Mouse (Mus musculus): ENCODE data around the gene Panx3. TPM values are rescaled to one million over a fixed set of nuclear protein-coding genes. Genes with fewer than 3 reads are reported as not detected.

Gene Panx3
- polyA plus RNA-seq, 1 experiment from 2014 or later: 0.79 TPM

Other genes starting within 250 kb of the Panx3 start
- 155 and 187 TPM in 2 replicates for gene Robo3, start 236.0 kb downstream of the Panx3 start, polyA plus RNA-seq (2016; fragmentation: Nextera tagmentation; extraction: Ambion mirVana)
- 50.7 TPM in 2 replicates for gene Msantd2, start 179.9 kb downstream of the Panx3 start, polyA plus RNA-seq (2016; fragmentation: Nextera tagmentation; extraction: Ambion mirVana)
- 31.6 and 32.7 TPM in 2 replicates for gene Esam, start 141.2 kb downstream of the Panx3 start, polyA plus RNA-seq (2016; fragmentation: Nextera tagmentation; extraction: Ambion mirVana)
- 0.53 and 1.0 TPM in 2 replicates for gene Vsig2, start 130.0 kb downstream of the Panx3 start, polyA plus RNA-seq (2016; fragmentation: Nextera tagmentation; extraction: Ambion mirVana)
- 15.4 and 15.5 TPM in 2 replicates for gene Nrgn, start 116.3 kb downstream of the Panx3 start, polyA plus RNA-seq (2016; fragmentation: Nextera tagmentation; extraction: Ambion mirVana)
- gene Siae, start 113.5 kb downstream of the Panx3 start, polyA plus RNA-seq (2016; fragmentation: Nextera tagmentation; extraction: Ambion mirVana): 9.4 and 12.1 TPM in 2 replicates
- 17.9 and 22.9 TPM in 2 replicates for gene Spa17, start 55.5 kb downstream of the Panx3 start, polyA plus RNA-seq (2016; fragmentation: Nextera tagmentation; extraction: Ambion mirVana)
- 129 and 140 TPM in 2 replicates for gene Tbrg1, start 11.9 kb downstream of the Panx3 start, polyA plus RNA-seq (2016; fragmentation: Nextera tagmentation; extraction: Ambion mirVana)
- gene Olfr160, start 47.0 kb upstream of the Panx3 start, polyA plus RNA-seq (2016; fragmentation: Nextera tagmentation; extraction: Ambion mirVana): not detected in 2 replicates
- gene Olfr874, start 75.9 kb upstream of the Panx3 start, polyA plus RNA-seq (2016; fragmentation: Nextera tagmentation; extraction: Ambion mirVana): not detected in 2 replicates
- not detected in 2 replicates for gene Olfr875, start 102.6 kb upstream of the Panx3 start, polyA plus RNA-seq (2016; fragmentation: Nextera tagmentation; extraction: Ambion mirVana)
- gene Olfr876, start 133.8 kb upstream of the Panx3 start, polyA plus RNA-seq (2016; fragmentation: Nextera tagmentation; extraction: Ambion mirVana): not detected in 2 replicates
- not detected in 2 replicates for gene Olfr877, start 185.0 kb upstream of the Panx3 start, polyA plus RNA-seq (2016; fragmentation: Nextera tagmentation; extraction: Ambion mirVana)
- gene Olfr145, start 227.5 kb upstream of the Panx3 start, polyA plus RNA-seq (2016; fragmentation: Nextera tagmentation; extraction: Ambion mirVana): not detected in 2 replicates
- not detected in 2 replicates for gene Olfr878, start 248.6 kb upstream of the Panx3 start, polyA plus RNA-seq (2016; fragmentation: Nextera tagmentation; extraction: Ambion mirVana)

Data from hindbrain, embryonic 12.5 days (tissue).